Mouse (Mus musculus): ENCODE results near the gene Degs2. TPM values are rescaled to one million over a fixed set of nuclear protein-coding genes. Genes with fewer than 3 reads are reported as not detected.

Degs2 gene
- polyA plus RNA-seq, 1 experiment from 2014 or later = 1.2 TPM

DNA sequence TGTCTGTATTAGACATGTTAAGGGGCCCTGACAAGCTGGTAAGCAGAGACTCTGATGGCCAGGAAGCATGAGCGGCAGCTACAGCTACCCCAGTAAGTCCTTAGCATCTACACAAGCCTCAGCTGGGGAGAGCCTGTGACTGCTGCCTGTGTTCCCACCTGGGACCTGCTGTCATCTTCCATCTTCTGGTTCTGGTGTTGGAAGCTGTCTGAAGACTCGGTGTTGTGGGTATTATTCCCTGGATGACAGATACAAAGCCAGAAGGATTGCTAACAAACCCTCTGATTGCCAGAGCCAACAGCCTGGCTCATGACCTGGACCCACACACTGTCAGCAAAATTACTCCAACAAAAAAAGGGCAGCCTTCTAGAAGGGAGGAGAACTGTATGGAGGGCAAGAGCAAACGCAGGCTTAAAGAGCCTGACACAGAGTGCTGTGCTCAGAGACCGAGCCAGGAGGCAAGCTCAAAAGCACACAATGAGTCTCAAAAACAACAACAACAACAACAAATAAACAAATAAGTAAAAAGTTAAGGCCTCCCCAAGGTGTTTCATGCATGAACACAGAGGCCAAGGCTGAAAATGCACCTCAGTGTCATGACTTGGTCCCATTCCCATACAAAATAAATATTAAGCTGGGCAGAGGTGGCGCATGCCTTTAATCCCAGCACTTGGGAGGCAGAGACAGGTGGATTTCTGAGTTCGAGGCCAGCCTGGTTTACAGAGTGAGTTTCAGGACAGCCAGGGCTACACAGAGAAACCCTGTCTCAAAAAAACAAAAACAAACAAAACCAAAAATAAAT lies 8.1 kb upstream of the Degs2 start:
- Histone ChIP-seq H3K27me3 (ENCODE audit: control insufficient read depth, insufficient read depth, low read depth, low read length) (no peaks in the 10 kb centered on the region), H3K4me2 (ENCODE audit: low read depth, low read length) (no peak overlapping the region), H3K4me1 (ENCODE audit: control insufficient read depth, low read depth, low read length) (no peaks in the 10 kb centered on the region), H3K9ac (ENCODE audit: low read depth, low read length) (no peak overlapping the region), H3K9me3 (replicated peaks; ENCODE audit: control insufficient read depth, low read length) (no peaks in the 10 kb centered on the region), H3K27ac (ENCODE audit: low read length) (no peak overlapping the region), H3K36me3 (ENCODE audit: control insufficient read depth, insufficient read depth) (no peaks in the 10 kb centered on the region), H3K4me3 (ENCODE audit: low read depth, low read length) (no peak overlapping the region)
- 62% methylated on average over 6 of the region's 6 CpGs for WGBS (ENCODE audit: insufficient replicate concordance)
- no peak for ATAC-seq (ENCODE audit: low read depth)

GRCm38 (mm10) chr12:108709386-108709785 lies 7.3 kb upstream of the Degs2 start:
- H3K4me3 ChIP-seq (ENCODE audit: low read depth, low read length) = no peak overlapping the region
- H3K9ac ChIP-seq (ENCODE audit: low read depth, low read length) = no peak overlapping the region
- H3K4me2 ChIP-seq (ENCODE audit: low read depth, low read length) = no peak overlapping the region
- no peak overlapping the region for H3K27ac ChIP-seq (ENCODE audit: low read length)
- no peaks in the 10 kb centered on the region for H3K36me3 ChIP-seq (ENCODE audit: control insufficient read depth, insufficient read depth)
- no peaks in the 10 kb centered on the region for H3K4me1 ChIP-seq (ENCODE audit: control insufficient read depth, low read depth, low read length)
- WGBS (ENCODE audit: insufficient replicate concordance) = 69% methylated on average over 6 of the region's 6 CpGs
- no peak for ATAC-seq (ENCODE audit: low read depth)
- no peaks in the 10 kb centered on the region; the same call in 1 of the 2 replicates for H3K27me3 ChIP-seq (ENCODE audit: control insufficient read depth, insufficient read depth, low read depth, low read length)
- H3K9me3 ChIP-seq (replicated peaks; ENCODE audit: control insufficient read depth, low read length) = no peaks in the 10 kb centered on the region

DNA sequence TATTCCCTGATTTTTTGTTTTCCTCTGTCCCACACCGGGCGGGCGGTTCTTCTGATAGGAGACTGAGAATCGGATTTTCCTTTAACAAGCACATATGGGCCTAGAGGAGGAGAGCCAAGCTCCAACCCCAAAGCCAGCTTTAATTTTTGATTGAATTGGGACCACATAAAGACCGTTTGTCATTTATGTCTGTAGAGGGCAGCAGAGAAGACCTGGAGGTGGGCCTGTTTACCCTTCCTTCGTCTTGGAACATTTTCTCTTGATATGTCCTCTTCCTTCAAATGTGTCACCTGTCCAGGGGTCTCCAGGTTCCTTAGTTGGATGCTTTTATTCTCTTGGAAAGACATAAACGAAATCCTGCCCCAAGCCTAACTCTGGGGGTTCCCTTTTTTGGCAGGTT lies 4.0 kb upstream of the Degs2 start:
- Histone ChIP-seq H3K4me2 (ENCODE audit: low read depth, low read length) (no peak overlapping the region), H3K9me3 (replicated peaks; ENCODE audit: control insufficient read depth, low read length) (no peaks in the 10 kb centered on the region), H3K4me1 (ENCODE audit: control insufficient read depth, low read depth, low read length) (no peaks in the 10 kb centered on the region), H3K27ac (ENCODE audit: low read length) (no peak overlapping the region), H3K4me3 (ENCODE audit: low read depth, low read length) (no peak overlapping the region), H3K36me3 (ENCODE audit: control insufficient read depth, insufficient read depth) (no peaks in the 10 kb centered on the region), H3K9ac (ENCODE audit: low read depth, low read length) (no peak overlapping the region), H3K27me3 (ENCODE audit: control insufficient read depth, insufficient read depth, low read depth, low read length) (peaks cover 15% of the 10 kb centered on the region)
- ATAC-seq (ENCODE audit: low read depth) = no peak
- WGBS (ENCODE audit: insufficient replicate concordance) = 35% methylated on average over 7 of the region's 7 CpGs

- 49% methylated on average over 6 of the region's 6 CpGs for WGBS (ENCODE audit: insufficient replicate concordance)
- Histone ChIP-seq H3K36me3 (ENCODE audit: control insufficient read depth, insufficient read depth) (no peaks in the 10 kb centered on the region), H3K27ac (ENCODE audit: low read length) (no peak overlapping the region), H3K4me2 (ENCODE audit: low read depth, low read length) (no peak overlapping the region), H3K4me3 (ENCODE audit: low read depth, low read length) (no peak overlapping the region), H3K9me3 (replicated peaks; ENCODE audit: control insufficient read depth, low read length) (no peaks in the 10 kb centered on the region), H3K27me3 (ENCODE audit: control insufficient read depth, insufficient read depth, low read depth, low read length) (peaks cover 19% of the 10 kb centered on the region), H3K4me1 (ENCODE audit: control insufficient read depth, low read depth, low read length) (no peaks in the 10 kb centered on the region), H3K9ac (ENCODE audit: low read depth, low read length) (no peak overlapping the region)
- no peak for ATAC-seq (ENCODE audit: low read depth)
These were observed 3.4 kb upstream of the Degs2 start for GRCm38 (mm10) chr12:108705486-108705885.

GRCm38 (mm10) chr12:108701221-108701620 lies 894 bp downstream of the Degs2 start:
- WGBS (ENCODE audit: insufficient replicate concordance) = 32% methylated on average over 2 of the region's 2 CpGs
- H3K36me3 ChIP-seq (ENCODE audit: control insufficient read depth, insufficient read depth) = no peaks in the 10 kb centered on the region
- H3K9ac ChIP-seq (ENCODE audit: low read depth, low read length) = no peak overlapping the region
- H3K4me2 ChIP-seq (ENCODE audit: low read depth, low read length) = no peak overlapping the region
- ATAC-seq (ENCODE audit: low read depth) = no peak
- peaks cover 19% of the 10 kb centered on the region for H3K27me3 ChIP-seq (ENCODE audit: control insufficient read depth, insufficient read depth, low read depth, low read length)
- no peaks in the 10 kb centered on the region for H3K9me3 ChIP-seq (replicated peaks; ENCODE audit: control insufficient read depth, low read length)
- H3K27ac ChIP-seq (ENCODE audit: low read length) = no peak overlapping the region
- H3K4me1 ChIP-seq (ENCODE audit: control insufficient read depth, low read depth, low read length) = no peaks in the 10 kb centered on the region
- no peak overlapping the region for H3K4me3 ChIP-seq (ENCODE audit: low read depth, low read length)

DNA sequence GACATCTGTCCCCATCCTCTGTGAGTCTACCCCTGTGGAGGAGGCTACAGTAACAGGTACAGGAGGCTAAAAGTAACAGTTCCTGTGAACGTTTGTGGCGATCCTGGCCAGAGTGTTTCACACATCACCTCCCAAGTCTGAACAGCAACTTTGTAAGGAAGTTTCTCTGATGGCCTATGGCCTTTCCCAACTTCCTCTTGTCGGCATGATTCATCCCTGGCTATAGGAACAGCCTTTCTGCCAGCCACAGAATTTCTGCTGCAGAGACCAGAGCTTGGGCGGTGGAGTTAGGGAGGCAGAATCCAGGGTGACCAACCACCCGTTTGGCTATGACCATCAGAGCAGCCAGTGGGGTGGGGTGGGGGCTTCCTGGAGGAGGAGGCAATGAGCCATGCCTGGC lies 2.1 kb downstream of the Degs2 start:
- H3K4me3 ChIP-seq (ENCODE audit: low read depth, low read length) = no peak overlapping the region
- no peaks in the 10 kb centered on the region for H3K4me1 ChIP-seq (ENCODE audit: control insufficient read depth, low read depth, low read length)
- no peak overlapping the region for H3K27ac ChIP-seq (ENCODE audit: low read length)
- peaks cover 19% of the 10 kb centered on the region for H3K27me3 ChIP-seq (ENCODE audit: control insufficient read depth, insufficient read depth, low read depth, low read length)
- H3K4me2 ChIP-seq (ENCODE audit: low read depth, low read length) = no peak overlapping the region
- H3K9ac ChIP-seq (ENCODE audit: low read depth, low read length) = no peak overlapping the region
- WGBS (ENCODE audit: insufficient replicate concordance) = 21% methylated on average over 5 of the region's 5 CpGs
- ATAC-seq (ENCODE audit: low read depth) = no peak
- H3K36me3 ChIP-seq (ENCODE audit: control insufficient read depth, insufficient read depth) = no peaks in the 10 kb centered on the region
- H3K9me3 ChIP-seq (replicated peaks; ENCODE audit: control insufficient read depth, low read length) = no peaks in the 10 kb centered on the region

DNA sequence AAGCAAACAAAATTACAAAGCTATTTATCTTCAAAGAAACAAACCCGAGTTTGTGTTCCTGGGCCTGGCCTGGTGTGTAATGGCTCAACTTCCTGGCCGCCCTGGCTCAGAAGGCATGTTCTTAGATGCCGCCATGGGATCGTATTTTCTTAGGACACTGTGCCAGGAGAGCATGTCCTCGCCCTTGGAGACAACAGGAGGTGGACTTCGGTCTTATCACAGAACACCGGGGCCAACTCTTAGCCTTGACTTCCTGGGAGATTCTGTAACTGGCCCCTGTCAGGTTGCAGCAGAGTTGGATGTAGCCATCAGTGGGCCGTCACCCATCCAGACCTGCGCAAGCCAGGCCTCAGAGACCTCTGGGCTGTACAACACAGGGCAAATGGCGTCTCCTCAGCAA lies 2.5 kb downstream of the Degs2 start:
- no peak overlapping the region for H3K9ac ChIP-seq (ENCODE audit: low read depth, low read length)
- no peaks in the 10 kb centered on the region for H3K4me1 ChIP-seq (ENCODE audit: control insufficient read depth, low read depth, low read length)
- H3K4me2 ChIP-seq (ENCODE audit: low read depth, low read length) = no peak overlapping the region
- no peaks in the 10 kb centered on the region for H3K36me3 ChIP-seq (ENCODE audit: control insufficient read depth, insufficient read depth)
- 52% methylated on average over 10 of the region's 10 CpGs for WGBS (ENCODE audit: insufficient replicate concordance)
- H3K27me3 ChIP-seq (ENCODE audit: control insufficient read depth, insufficient read depth, low read depth, low read length) = peaks cover 19% of the 10 kb centered on the region
- H3K4me3 ChIP-seq (ENCODE audit: low read depth, low read length) = no peak overlapping the region
- H3K9me3 ChIP-seq (replicated peaks; ENCODE audit: control insufficient read depth, low read length) = no peaks in the 10 kb centered on the region
- no peak overlapping the region for H3K27ac ChIP-seq (ENCODE audit: low read length)
- no peak for ATAC-seq (ENCODE audit: low read depth)

GRCm38 (mm10) chr12:108698697-108699471 lies 3.2 kb downstream of the Degs2 start:
- Histone ChIP-seq H3K4me2 (ENCODE audit: low read depth, low read length) (no peak overlapping the region), H3K9me3 (replicated peaks; ENCODE audit: control insufficient read depth, low read length) (no peaks in the 10 kb centered on the region), H3K9ac (ENCODE audit: low read depth, low read length) (no peak overlapping the region), H3K4me3 (ENCODE audit: low read depth, low read length) (no peak overlapping the region), H3K27me3 (ENCODE audit: control insufficient read depth, insufficient read depth, low read depth, low read length) (peaks cover 19% of the 10 kb centered on the region), H3K4me1 (ENCODE audit: control insufficient read depth, low read depth, low read length) (no peaks in the 10 kb centered on the region), H3K36me3 (ENCODE audit: control insufficient read depth, insufficient read depth) (no peaks in the 10 kb centered on the region), H3K27ac (ENCODE audit: low read length) (no peak overlapping the region)
- 66% methylated on average over 11 of the region's 11 CpGs for WGBS (ENCODE audit: insufficient replicate concordance)
- no peak for ATAC-seq (ENCODE audit: low read depth)

GRCm38 (mm10) chr12:108694223-108694622 lies 7.9 kb downstream of the Degs2 start:
- Histone ChIP-seq H3K4me2 (ENCODE audit: low read depth, low read length) (no peak overlapping the region), H3K27ac (ENCODE audit: low read length) (no peak overlapping the region), H3K9ac (ENCODE audit: low read depth, low read length) (no peak overlapping the region), H3K4me1 (ENCODE audit: control insufficient read depth, low read depth, low read length) (no peaks in the 10 kb centered on the region), H3K4me3 (ENCODE audit: low read depth, low read length) (no peak overlapping the region), H3K9me3 (replicated peaks; ENCODE audit: control insufficient read depth, low read length) (no peaks in the 10 kb centered on the region), H3K36me3 (ENCODE audit: control insufficient read depth, insufficient read depth) (no peaks in the 10 kb centered on the region), H3K27me3 (ENCODE audit: control insufficient read depth, insufficient read depth, low read depth, low read length) (no peaks in the 10 kb centered on the region)
- ATAC-seq (ENCODE audit: low read depth) = no peak
- WGBS (ENCODE audit: insufficient replicate concordance) = 79% methylated on average over 1 of the region's 1 CpGs
